Mouse (Mus musculus): ENCODE results near the gene Igsf8.
A peak's percentile ranks its signal among the peaks of the same experiment; 100 is the strongest.

The Igsf8 gene

DNA sequence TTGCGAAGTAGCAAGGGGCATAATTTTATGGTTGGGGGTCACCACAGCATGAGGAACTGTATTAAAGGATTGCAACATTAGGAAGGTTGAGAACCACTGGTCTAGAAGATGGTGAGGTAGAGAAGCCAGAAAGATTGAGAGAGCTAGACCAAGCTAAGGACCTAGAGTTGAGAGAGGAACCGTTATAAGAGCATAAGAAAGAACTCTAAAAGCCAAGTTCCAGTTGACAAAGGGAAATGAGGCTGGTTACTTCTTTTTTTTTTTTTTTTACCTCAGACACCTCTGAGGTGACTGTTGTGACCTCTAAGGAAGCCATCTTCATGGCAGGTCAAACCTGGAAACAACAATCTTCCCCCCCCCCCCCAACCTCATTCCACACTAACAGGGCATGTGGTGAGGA, 43.7 kb downstream of the Igsf8 start:
- DNase-seq = no peak

- no peak for DNase-seq
These were observed 44.2 kb downstream of the Igsf8 start for GRCm38 (mm10) chr1:172305635-172306034.

GRCm38 (mm10) chr1:172306196-172306595, 44.8 kb downstream of the Igsf8 start:
- no peak for DNase-seq

GRCm38 (mm10) chr1:172306885-172307284, 45.4 kb downstream of the Igsf8 start:
- peak in 1 of 2 experiments; percentile 28 for DNase-seq

DNA sequence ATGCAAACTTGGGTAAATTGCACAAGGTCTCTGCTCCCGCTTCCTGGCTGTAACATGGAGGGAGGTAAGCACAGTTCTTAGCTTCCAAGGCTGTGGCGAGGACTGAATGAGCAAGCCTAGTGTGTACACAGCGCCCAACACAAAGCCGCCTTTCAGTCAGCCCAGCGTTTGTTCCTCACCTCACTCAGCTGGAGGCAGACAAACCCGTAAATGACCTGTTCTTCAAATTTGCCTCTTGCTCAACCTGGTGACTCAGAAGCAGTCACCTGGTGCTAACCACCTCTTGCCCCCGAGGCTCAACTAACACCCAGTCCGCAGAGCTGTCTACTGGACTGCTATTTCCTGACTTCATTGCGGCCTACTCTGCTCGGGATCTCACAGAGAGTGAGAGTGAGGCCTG, 46.5 kb downstream of the Igsf8 start:
- DNase-seq = no peak

- DNase-seq = peak in 1 of 2 experiments; percentile 29
These were observed 47.0 kb downstream of the Igsf8 start for GRCm38 (mm10) chr1:172308409-172308808.

GRCm38 (mm10) chr1:172309699-172310398, 48.4 kb downstream of the Igsf8 start:
- DNase-seq = peak; percentile 90 to 94

DNA sequence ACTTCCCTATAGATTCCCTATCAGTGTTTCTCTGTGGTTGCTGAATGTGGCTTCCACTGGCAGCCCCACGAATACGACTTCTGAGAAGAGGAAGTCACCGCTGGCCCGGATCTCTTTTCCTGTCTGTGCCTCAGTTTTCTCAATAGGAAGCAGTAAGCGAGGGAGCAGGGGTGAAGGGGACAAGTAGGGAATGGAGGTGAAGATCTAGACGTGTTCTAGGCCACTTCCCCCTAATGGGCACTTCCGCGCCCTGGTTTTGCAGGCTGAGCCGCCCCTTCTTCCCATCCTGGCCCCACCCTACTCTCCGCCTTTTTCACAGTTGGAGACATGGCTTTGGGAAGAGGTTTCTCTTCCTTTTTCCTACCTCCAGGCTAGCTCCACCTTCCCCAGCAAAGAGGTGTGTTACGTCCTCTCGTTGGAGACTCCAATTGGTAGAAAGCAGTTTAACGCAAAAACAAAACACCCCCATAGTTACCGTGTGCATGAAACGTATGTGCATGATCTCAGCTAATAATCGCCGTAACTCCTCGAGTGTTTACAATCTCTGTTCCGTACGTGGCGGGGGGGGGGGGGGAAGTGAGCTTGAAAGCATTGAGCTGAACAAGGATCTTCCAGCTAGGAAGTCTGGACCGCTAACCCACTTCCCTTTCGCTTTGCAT, 49.9 kb downstream of the Igsf8 start:
- peak; percentile 72 to 88 for DNase-seq

GRCm38 (mm10) chr1:172311921-172312767, 50.7 kb downstream of the Igsf8 start:
- DNase-seq = peak; percentile 90 to 93

DNA sequence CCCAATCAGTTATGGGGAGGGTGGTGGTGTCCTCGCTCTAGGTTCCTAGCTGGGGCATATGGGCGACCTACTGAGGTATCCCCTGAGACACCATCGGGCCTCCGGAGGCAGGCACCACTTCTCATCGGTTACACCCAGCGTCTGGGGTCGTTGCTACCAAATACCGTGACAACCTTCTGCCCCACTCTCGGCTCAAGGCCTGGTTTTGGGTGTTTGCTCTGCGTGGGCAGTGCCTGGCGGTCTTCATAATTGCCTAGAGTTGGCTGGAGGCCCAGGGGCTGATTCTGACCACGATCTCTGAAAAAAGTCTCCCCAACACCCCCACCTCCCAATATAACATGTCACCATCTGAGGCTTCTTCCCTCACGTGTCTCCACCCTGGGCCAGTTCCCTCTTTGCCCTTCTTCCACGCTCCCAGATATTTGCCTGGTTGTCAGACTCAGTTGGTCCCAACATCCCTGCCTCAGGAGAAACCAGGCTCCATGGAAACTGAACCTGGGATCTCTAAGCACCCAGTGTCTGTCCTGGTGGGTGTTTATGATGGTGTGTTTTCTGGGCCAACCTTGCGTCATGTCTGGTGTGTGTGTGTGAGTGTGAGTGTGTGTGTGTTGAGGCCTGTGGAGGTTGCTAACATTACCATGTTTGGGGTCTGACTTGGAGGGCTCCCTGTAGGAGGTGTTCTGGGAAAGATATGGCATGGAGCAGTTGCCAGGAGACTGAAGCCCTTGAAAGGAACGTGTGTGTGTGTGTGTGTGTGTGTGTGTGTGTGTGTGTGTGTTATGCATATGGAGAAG, 51.5 kb downstream of the Igsf8 start:
- peak; percentile 57 to 67 for DNase-seq

DNA sequence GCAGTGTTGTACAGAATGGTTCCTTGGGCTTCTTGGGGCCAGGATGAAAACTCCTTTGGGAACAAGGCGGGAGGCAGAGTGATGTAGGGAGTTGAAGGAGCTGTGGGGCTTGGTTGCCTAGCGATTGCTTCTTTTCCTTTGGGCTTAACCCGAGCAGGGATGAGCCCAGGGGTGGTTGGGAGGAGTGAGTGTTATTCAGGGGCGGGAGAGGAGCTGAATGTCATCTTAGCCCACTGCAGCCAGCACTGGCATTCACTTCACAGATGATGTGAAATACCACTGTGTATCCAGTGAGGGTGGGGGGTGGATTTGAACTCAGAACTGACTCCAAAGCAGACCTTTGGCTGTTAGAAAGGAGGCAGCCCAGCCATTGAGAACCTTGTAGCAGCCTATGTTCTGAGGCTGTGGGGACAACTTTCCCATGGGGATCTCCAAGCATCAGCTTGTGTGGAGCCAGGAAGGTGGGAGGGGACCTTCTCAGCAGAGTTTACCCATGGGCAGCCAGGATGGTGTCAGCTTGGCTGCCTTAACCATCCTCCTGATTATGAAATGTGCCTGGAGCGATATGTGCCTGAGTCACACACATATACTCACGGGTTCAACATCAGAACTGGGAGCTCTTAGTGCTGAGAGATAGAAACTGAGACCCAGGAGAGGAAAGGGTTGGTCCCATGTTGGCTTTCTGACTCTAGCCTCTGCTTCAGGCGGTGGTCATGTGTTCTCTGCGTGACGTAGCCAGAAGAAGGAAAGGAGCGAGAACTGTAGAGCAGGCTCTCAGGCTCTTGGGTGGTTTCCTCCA, 52.4 kb downstream of the Igsf8 start:
- peak; percentile 39 to 44 for DNase-seq

GRCm38 (mm10) chr1:172314911-172315310, 53.5 kb downstream of the Igsf8 start:
- DNase-seq = peak in 1 of 2 experiments; percentile 37

DNA sequence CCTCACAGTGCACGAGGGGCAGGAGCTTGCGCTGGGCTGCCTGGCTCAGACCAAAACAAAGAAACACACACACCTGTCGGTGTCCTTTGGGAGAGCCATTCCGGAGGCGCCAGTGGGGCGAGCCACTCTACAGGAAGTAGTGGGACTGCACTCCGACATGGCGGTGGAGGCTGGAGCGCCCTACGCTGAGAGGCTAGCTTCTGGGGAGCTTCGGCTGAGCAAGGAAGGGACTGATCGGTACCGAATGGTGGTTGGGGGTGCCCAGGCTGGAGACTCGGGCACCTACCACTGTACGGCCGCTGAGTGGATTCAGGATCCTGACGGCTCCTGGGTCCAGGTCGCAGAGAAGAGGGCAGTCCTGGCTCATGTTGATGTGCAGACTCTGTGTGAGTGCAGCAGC, 56.0 kb downstream of the Igsf8 start:
- DNase-seq = peak in 1 of 2 experiments; percentile 52

- DNase-seq = peak; percentile 58 to 71
These were observed 56.5 kb downstream of the Igsf8 start for GRCm38 (mm10) chr1:172317946-172318345.

GRCm38 (mm10) chr1:172318424-172319035, 57.1 kb downstream of the Igsf8 start:
- DNase-seq = peak; percentile 37 to 60

DNA sequence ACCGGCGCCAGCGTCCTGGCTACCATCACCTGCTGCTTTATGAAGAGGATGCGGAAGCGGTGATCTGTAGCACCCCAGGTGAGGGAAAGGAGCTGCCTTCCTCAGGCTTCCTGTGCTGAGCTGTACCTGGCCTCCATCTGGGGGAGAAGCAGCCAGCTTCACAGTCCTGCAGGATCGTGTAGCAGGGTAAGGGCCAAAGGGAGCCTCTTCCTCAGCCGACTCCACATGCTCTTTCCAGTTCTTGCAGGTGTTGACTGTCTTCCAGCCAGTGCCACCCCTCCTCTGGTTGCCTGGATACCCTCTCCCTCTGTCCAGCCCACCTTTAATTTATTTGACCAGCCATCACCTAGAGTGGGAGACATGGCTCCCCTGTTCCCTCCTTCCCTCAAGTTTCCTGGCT, 57.9 kb downstream of the Igsf8 start:
- peak; percentile 38 to 52 for DNase-seq

- DNase-seq = peak; percentile 36 to 46
These were observed 58.5 kb downstream of the Igsf8 start for GRCm38 (mm10) chr1:172319921-172320411.

DNA sequence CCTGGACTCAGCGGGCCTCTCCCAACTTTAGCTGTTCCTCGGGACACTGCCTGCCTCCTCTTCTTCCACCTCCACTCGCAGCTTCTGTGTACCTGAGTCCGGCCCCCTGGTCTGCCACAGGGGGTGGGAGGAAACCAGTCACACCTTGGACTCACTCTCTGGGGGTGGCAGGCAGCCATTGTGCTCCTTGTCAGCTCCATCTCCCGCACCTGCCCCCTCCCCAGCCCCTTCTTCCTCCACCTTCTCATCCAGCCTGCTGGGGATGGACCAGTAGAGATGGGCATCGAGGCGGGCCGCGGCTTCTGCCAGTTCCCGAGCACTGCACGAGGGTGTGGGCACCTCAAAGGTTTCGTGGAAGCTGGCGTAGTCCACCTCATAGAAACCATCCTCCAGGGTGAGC, 61.3 kb downstream of the Igsf8 start:
- DNase-seq = peak in 1 of 2 experiments; percentile 40

DNA sequence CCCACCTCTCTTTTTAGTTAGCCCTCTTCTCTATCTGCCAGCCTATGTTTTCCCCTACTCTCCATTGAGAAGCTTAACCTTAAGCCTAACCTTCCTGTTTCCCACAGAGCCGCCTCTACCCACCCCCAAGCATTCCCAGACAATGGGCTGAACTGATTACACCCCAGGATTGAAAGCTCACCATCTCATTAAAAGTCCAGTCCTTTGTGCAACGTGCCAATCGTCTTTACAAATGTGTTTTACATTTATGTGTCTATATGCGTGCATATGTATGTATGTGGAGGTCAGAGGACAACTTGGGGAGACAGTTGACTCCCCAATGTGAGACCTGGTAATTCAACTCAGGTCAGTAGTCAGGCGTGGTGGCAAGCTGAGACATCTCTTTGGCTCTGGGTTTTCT, 61.9 kb downstream of the Igsf8 start:
- peak in 1 of 2 experiments; percentile 23 for DNase-seq

GRCm38 (mm10) chr1:172323801-172324359, 62.4 kb downstream of the Igsf8 start:
- peak in 1 of 2 experiments; percentile 30 for DNase-seq

DNA sequence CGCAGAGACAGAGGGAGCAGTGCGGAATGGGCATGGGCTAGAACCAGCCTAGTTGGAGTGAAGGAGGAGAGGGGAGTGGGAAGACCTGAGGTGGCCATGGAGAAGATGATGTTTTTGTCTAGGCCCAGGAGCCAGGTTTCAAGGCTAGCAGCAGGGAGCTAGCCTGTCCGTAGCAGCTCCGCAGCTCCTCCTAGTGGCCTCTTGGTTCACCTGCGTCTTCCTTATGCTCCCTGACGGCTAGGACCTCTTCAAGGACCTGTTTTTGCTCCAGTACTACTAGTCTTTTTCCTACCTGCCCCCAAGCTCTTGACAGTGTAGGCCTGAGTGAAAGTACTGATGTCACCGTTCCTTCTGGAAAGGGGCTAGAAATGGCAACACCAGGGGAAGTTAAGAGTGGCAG, 63.3 kb downstream of the Igsf8 start:
- DNase-seq = peak; percentile 87 to 91

Data from cerebellum, adult 18-20 months (tissue).